Mouse (Mus musculus) heart, postnatal 0 days (tissue): Measurements from ENCODE around the gene Smim22. TPM values are rescaled to one million over a fixed set of nuclear protein-coding genes. Genes with fewer than 3 reads are reported as not detected.
A peak's percentile ranks its signal among the peaks of the same experiment; 100 is the strongest.

ENCODE experiments used
- ATAC-seq: fragments of 200-750 bp; cut with Nextera tagmentation; 2 replicates; pipeline ENCODE4 v1.8.0; 2017; ENCODE audit warnings: low read depth, moderate number of reproducible peaks, moderate library complexity; ENCODE audit not compliant: insufficient read depth
- DNase-seq: peaks from one replicate; pipeline ENCODE4 v3.0.0-alpha.2; 2016; ENCODE audit warnings: low spot score
- H3K27ac ChIP-seq: fragments of 300-500 bp; sonication (generic); 2 replicates; pipeline ENCODE4 v1.5.1; 2014; ENCODE audit warnings: low read depth, mild to moderate bottlenecking
- H3K27me3 ChIP-seq: fragments of 300-500 bp; sonication (generic); 2 replicates; pipeline ENCODE4 v1.6.1; 2014; ENCODE audit warnings: low read length, mixed read lengths; ENCODE audit not compliant: control insufficient read depth, insufficient read depth
- H3K36me3 ChIP-seq: fragments of 300-500 bp; sonication (generic); replicated peaks from 2 replicates; pipeline ENCODE4 v1.6.1; 2014; ENCODE audit warnings: low read length, mixed read lengths; ENCODE audit not compliant: control insufficient read depth, insufficient read depth
- H3K4me1 ChIP-seq: fragments of 300-500 bp; sonication (generic); 2 replicates; pipeline ENCODE4 v1.6.1; 2014; ENCODE audit warnings: antibody characterized with exemption; ENCODE audit not compliant: control insufficient read depth, insufficient read depth
- H3K4me2 ChIP-seq: fragments of 300-500 bp; sonication (generic); 2 replicates; pipeline ENCODE4 v1.6.1; 2014; ENCODE audit warnings: low read depth, mild to moderate bottlenecking, low read length, moderate library complexity
- H3K4me3 ChIP-seq: fragments of 300-500 bp; sonication (generic); 2 replicates; pipeline ENCODE4 v1.5.1; 2014; ENCODE audit warnings: low read depth, low read length
- H3K9ac ChIP-seq: fragments of 300-500 bp; sonication (generic); replicated peaks from 2 replicates; pipeline ENCODE4 v1.6.1; 2014; ENCODE audit warnings: low read depth, low read length, mixed read lengths
- H3K9me3 ChIP-seq: fragments of 300-500 bp; sonication (generic); replicated peaks from 2 replicates; pipeline ENCODE4 v1.6.1; 2016; ENCODE audit warnings: low read length; ENCODE audit not compliant: control insufficient read depth
- CTCF ChIP-seq: IDR thresholded peaks from 2 replicates; pipeline ENCODE4 v1.5.1; 2016; ENCODE audit warnings: antibody characterized with exemption, control low read depth, low read depth
- EP300 ChIP-seq: IDR thresholded peaks from 2 replicates; pipeline ENCODE4 v1.6.1; 2016; ENCODE audit warnings: antibody characterized with exemption, low read depth
- WGBS: fragments of 180-500 bp; shearing (Covaris S2); extraction: QIAGEN DNeasy Blood & Tissue Kit; methylation state at CpG from one replicate; pipeline ENCODE4 v1.1.7; 2014; 5-methylcytosine and 5-hydroxymethylcytosine counted together
- polyA plus RNA-seq: library from polyadenylated mRNA; unstranded; fragments of >200 nt; fragmentation: Nextera tagmentation; extraction: Ambion mirVana; gene quantifications from 2 replicates; pipeline ENCODE4 v1.2.1, GENCODE M21; 2015
- total RNA-seq: library from RNA; depleted of rRNA; stranded (reverse); fragments of >200 nt; gene quantifications from 2 replicates; pipeline ENCODE4 v1.2.3, GENCODE M21; 2014; ENCODE audit warnings: low replicate concordance; rRNA removed

The Smim22 gene
- total RNA-seq (7.3 TPM in 1 of 2 replicates, not detected in the other), polyA plus RNA-seq (2.1 and 2.5 TPM in 2 replicates)

- Histone ChIP-seq H3K27ac (no peak within 1 kb of the TSS), H3K4me3 (no peak within 1 kb of the TSS), H3K9me3 (no peaks in the 10 kb centered on the region), H3K4me2 (no peak within 1 kb of the TSS), H3K27me3 (no peaks in the 10 kb centered on the region), H3K4me1 (no peaks in the 10 kb centered on the region), H3K36me3 (0 out of 2 replicates have a peak, but pooled peaks cover 5% of the 10 kb centered on the region), H3K9ac (no peak within 1 kb of the TSS)
- TF ChIP-seq CTCF (no peak), EP300 (no peak)
- DNase-seq (no peak), ATAC-seq (no peak)
- WGBS = 50% methylated on average over 5 of the region's 5 CpGs
Observed at GRCm38 (mm10) chr16:5007067-5007466, at the start of gene Smim22. Gene Smim22, plus strand, starts transcription at chr16:5007288.

GRCm38 (mm10) chr16:4957446-4957845 lies 49.6 kb upstream of the Smim22 start:
- no peak for DNase-seq
- H3K4me1 ChIP-seq = 0 out of 2 replicates have a peak, but pooled peaks cover 1% of the 10 kb centered on the region
- H3K9ac ChIP-seq = no peak overlapping the region
- H3K36me3 ChIP-seq = peaks cover 60% of the 10 kb centered on the region
- no peak for ATAC-seq
- TF ChIP-seq EP300 (no peak), CTCF (no peak)
- H3K4me2 ChIP-seq = no peak overlapping the region
- no peak overlapping the region for H3K4me3 ChIP-seq
- H3K27me3 ChIP-seq = no peaks in the 10 kb centered on the region
- no peaks in the 10 kb centered on the region for H3K9me3 ChIP-seq
- WGBS = 87% methylated on average over 3 of the region's 3 CpGs
- no peak overlapping the region for H3K27ac ChIP-seq

GRCm38 (mm10) chr16:4960260-4960659 lies 46.8 kb upstream of the Smim22 start:
- Histone ChIP-seq H3K27me3 (no peaks in the 10 kb centered on the region), H3K4me2 (no peak overlapping the region), H3K9ac (no peak overlapping the region), H3K9me3 (no peaks in the 10 kb centered on the region), H3K27ac (no peak overlapping the region), H3K4me3 (no peak overlapping the region), H3K4me1 (peaks cover 17% of the 10 kb centered on the region), H3K36me3 (peaks cover 32% of the 10 kb centered on the region)
- WGBS = 77% methylated on average over 8 of the region's 8 CpGs
- ATAC-seq = no peak
- DNase-seq = no peak
- TF ChIP-seq EP300 (no peak), CTCF (no peak)

GRCm38 (mm10) chr16:4963346-4963745 lies 43.7 kb upstream of the Smim22 start:
- peaks cover 19% of the 10 kb centered on the region for H3K4me1 ChIP-seq
- no peak overlapping the region for H3K27ac ChIP-seq
- peak overlapping the region; percentile 73 for H3K9ac ChIP-seq
- ATAC-seq (no peak), DNase-seq (no peak)
- no peaks in the 10 kb centered on the region for H3K9me3 ChIP-seq
- peaks cover 6% of the 10 kb centered on the region; the same call in 1 of the 2 replicates for H3K36me3 ChIP-seq
- TF ChIP-seq CTCF = no peak
- TF ChIP-seq EP300 = no peak
- WGBS = 34% methylated on average over 9 of the region's 9 CpGs
- H3K27me3 ChIP-seq = no peaks in the 10 kb centered on the region
- H3K4me2 ChIP-seq = peak overlapping the region; percentile 78
- H3K4me3 ChIP-seq = peak overlapping the region; percentile 82

GRCm38 (mm10) chr16:4963797-4964709 lies 43.0 kb upstream of the Smim22 start, which contains the start of gene Anks3:
Gene Anks3, minus strand, starts transcription at chr16:4964205.
- TF ChIP-seq EP300 (peak; percentile 42; the same call in 1 of the 2 replicates), CTCF (no peak)
- H3K4me3 ChIP-seq = peak within 1 kb of the TSS; percentile 82
- peak; percentile 98 for ATAC-seq
- H3K9ac ChIP-seq = peak within 1 kb of the TSS; percentile 73
- peak within 1 kb of the TSS; percentile 83 for H3K27ac ChIP-seq
- WGBS = under 1% methylated on average over 76 of the region's 76 CpGs
- peak; percentile 97 for DNase-seq
- H3K4me2 ChIP-seq = peak within 1 kb of the TSS; percentile 78
- peaks cover 19% of the 10 kb centered on the region for H3K4me1 ChIP-seq
- H3K9me3 ChIP-seq = no peaks in the 10 kb centered on the region
- H3K36me3 ChIP-seq = peaks cover 6% of the 10 kb centered on the region; the same call in 1 of the 2 replicates
- H3K27me3 ChIP-seq = no peaks in the 10 kb centered on the region
